Mouse (Mus musculus): ENCODE data around the gene Sapcd2.

DNA sequence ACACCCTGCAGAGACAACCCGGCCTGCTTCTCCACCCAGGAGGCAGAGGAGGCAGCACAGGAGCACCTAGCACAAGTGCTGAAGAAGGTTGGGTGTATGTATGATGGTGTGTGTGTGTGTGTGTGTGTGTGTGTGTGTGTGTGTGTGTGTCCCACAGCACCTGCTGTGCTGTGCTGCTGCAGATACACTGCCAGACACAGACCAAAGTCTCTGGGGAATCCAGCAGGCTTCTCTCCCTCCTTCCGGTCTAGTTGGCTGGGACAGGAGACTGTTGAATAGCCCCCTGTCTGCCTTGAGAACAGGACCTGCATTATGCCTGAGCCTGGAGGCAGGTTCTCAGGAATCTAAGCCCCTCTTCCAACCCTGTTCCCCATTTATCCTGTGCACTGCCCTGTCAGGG lies 1.3 kb downstream of the Sapcd2 start:
- TF ChIP-seq POLR2A (IDR thresholded peaks at IDR 0.05; ENCODE audit: control insufficient read depth, low read depth, low read length): no peak
- no peak for TF ChIP-seq CTCF (IDR thresholded peaks at IDR 0.05; ENCODE audit: control insufficient read depth, insufficient read depth, insufficient replicate concordance, low read depth, low read length)

Data from testis, adult 2 months (tissue).